Mouse (Mus musculus) gastrocnemius, adult 2 months (tissue): Measurements from ENCODE around the gene Slc16a12. TPM values are rescaled to one million over a fixed set of nuclear protein-coding genes. Genes with fewer than 3 reads are reported as not detected.

ENCODE experiments used
- DNase-seq: peaks from one replicate; pipeline ENCODE4 v3.0.0; 2022
- H3K27ac ChIP-seq: fragments of 200-600 bp; 2 replicates; pipeline ENCODE4 v1.8.1; 2022; ENCODE audit warnings: mild to moderate bottlenecking
- H3K4me3 ChIP-seq: fragments of 200-600 bp; 2 replicates; pipeline ENCODE4 v1.8.1; 2022; ENCODE audit warnings: mild to moderate bottlenecking, moderate library complexity
- CTCF ChIP-seq: fragments of 200-600 bp; IDR thresholded peaks from 2 replicates; pipeline ENCODE4 v1.8.1; 2022; ENCODE audit warnings: antibody characterized with exemption, mild to moderate bottlenecking, moderate library complexity
- intact Hi-C: fragments of 180-260 bp; cut with DNase I; formaldehyde crosslinking; loops from one replicate; pipeline ENCODE4 v1.15.1; 2025
- long read RNA-seq, 2 experiments: library from polyadenylated mRNA; stranded (forward); transcript quantifications; one replicate each; pipeline ENCODE4 v2.0.0; 2021
- total RNA-seq, 2 experiments: library from RNA; stranded (reverse); gene quantifications; 2 replicates each; pipeline ENCODE4 v1.2.3; 2021

Gene Slc16a12
- under 1 TPM; 0.38 to 0.47 TPM for total RNA-seq
- long read RNA-seq, experiment 1: 0 reads
- long read RNA-seq, experiment 2: 0 reads

DNA sequence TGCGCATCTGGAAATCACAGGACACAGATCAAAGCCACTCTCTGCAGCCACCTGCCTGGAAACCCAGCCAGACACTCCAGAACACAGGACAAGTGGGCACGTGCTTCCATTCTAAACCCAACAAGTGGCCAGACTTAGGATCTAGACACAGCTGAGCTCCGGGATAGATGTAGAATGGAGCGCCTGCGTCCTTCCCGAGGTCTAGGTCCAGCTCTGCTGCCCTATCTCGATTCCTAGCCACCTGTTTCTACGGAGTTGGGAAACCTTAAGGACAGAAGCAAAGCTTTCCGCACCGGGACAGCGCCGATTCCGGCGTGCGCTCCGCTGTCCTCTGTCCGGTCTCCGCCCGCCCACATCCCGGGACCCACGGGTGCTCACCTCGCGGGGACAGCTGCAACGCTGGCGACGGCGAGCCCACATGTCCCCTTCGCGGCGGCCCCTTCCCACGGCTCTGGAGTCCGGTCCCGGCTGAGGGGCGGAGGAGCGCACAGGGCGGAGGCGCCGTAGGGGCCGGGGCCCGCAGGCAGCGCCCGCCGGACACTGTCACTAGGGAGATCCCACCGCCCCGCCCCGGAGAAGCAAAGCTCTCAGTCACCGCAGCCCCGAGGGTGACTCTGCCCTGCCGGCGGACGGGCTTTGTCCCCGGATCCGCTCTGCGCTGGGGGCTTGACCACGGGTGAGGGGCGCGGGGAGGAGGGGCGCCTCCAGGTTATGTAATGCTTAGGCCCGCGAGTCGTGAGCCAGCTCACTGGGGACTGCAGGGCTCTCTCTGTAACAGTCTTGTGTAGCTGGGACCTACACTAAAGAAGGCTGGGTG is at the start of gene Slc16a12:
Gene Slc16a12 (minus strand): TSS at position 602 of the 817 bp plus-strand sequence.
- intact Hi-C loops: no loop called here
- peak within 1 kb of the TSS; percentile 64 for H3K27ac ChIP-seq
- DNase-seq: peak; percentile 42

DNA sequence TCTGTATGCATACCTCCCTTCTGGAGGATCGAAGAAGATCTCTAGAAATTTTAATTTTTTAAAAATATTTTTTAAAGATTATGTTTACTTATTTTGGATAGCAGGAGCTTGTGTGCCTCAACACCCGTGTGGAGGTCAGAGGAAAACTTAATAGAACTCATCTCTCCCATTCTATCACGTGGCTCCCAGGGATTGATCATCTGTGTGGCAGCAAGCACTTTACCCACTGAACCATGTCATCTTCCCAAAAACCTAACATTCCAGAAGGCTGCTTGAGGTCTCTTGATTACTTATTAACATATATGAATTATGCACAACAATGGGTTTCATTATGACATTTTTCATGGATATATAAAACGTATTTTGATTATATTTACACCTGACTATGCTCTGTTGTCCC is 49.3 kb upstream of the Slc16a12 start:
- intact Hi-C loops: no loop called here
- no peak for TF ChIP-seq CTCF
- Histone ChIP-seq H3K27ac (no peak overlapping the region), H3K4me3 (no peak overlapping the region)
- no peak for DNase-seq

More for the DNA sequence above, at the start of gene Slc16a12:
- peak within 1 kb of the TSS; percentile 79 for H3K4me3 ChIP-seq
- TF ChIP-seq CTCF: no peak

DNA sequence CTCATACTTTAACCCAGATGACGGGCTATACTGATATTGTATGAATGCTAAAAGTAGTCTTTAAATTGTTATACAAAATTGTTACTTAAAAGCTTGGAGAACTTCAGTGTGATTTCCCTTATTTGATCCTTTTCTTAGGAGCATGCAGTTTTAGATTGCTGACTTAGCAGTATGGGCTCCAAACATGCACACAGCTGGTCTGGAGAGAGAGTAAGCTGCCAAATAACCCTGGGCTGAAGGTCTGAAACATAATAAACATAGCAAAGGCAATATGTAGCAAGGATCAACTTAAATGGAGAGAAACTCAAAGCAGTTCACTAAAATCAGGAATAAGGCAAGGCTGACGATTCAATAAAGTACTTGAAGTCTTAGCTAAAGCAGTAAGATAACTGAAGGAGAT is 35.4 kb upstream of the Slc16a12 start:
- DNase-seq: no peak
- intact Hi-C loops: no loop called here
- TF ChIP-seq CTCF: no peak
- Histone ChIP-seq H3K4me3 (no peak overlapping the region), H3K27ac (no peak overlapping the region)

DNA sequence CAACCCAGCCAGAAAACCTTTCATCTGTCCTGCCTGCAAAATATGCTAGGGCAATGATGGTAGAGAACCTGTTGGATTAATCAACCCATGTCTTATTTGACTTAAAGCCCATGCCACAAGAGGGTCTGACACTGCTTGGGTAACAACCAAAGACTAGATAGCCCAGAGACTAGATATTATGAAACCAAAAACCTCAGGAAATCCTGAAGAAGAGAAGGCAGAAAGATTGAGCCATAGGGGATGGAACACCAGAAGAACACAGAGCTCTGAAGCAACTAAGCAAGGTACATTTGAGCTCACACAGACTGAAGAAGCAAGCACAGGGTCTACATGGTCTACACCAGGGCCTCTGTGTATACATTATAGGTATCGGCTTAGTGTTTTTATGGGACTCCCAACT is 31.9 kb upstream of the Slc16a12 start:
- no peak for DNase-seq
- Histone ChIP-seq H3K4me3 (no peak overlapping the region), H3K27ac (no peak overlapping the region)
- intact Hi-C loops: loop anchor here (10.0 kb wide), 1 partner anchor 234 kb away; no protein-coding TSS in a partner anchor
- no peak for TF ChIP-seq CTCF

DNA sequence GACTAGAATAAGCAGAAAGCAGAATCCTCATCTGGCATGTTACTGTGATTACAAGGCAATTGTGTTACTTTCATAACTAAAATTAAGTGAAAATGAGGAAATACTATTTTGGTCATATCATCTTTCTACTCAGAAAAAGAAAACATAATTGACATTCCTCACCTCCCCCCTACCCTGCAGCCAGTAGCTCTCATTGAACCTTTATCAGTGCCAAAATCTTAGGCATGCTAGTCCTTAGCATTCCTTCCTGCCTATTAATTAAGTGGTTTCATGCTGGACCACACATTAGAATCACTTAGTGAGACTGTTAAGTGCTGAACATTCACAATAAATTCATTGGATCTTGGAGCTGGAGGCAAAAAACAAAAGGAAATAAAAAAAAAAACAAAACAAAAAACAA is 31.0 kb upstream of the Slc16a12 start:
- Histone ChIP-seq H3K27ac (no peak overlapping the region), H3K4me3 (no peak overlapping the region)
- intact Hi-C loops: loop anchor here (10.0 kb wide), 1 partner anchor 233 kb away; no protein-coding TSS in a partner anchor
- no peak for TF ChIP-seq CTCF
- DNase-seq: no peak

DNA sequence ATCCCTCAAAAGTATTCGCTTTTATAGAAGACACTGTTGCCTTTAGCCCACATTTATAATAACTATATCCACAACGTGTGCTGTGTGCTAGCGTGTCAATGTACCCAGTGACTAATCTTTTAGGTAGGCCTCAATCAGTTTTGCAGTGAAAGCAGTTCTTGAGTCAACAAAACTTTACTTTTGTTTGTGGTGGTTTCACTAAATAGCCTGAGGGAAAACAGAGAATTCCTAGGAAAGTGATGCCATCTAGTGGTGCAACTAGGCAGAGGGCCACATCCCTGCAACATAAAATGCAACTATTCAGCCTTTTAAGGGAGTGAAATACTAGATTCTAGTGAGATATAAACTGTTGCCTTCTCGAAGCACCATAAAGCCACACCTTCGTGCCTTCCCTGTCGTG is 25.7 kb upstream of the Slc16a12 start:
- Histone ChIP-seq H3K27ac (no peak overlapping the region), H3K4me3 (no peak overlapping the region)
- TF ChIP-seq CTCF: peak; percentile 93; the same call in 1 of the 2 replicates
- peak; percentile 21 for DNase-seq
- intact Hi-C loops: loop anchor here (1.0 to 10.0 kb wide), 2 partner anchors 106 to 228 kb away; no protein-coding TSS in a partner anchor

- H3K27ac ChIP-seq: no peak overlapping the region
- intact Hi-C loops: loop anchor here (10.0 kb wide), 1 partner anchor 226 kb away; no protein-coding TSS in a partner anchor
- DNase-seq: no peak
- no peak overlapping the region for H3K4me3 ChIP-seq
- TF ChIP-seq CTCF: no peak
Measured at GRCm38 (mm10) chr19:34770764-34771163, 23.7 kb upstream of the Slc16a12 start.

DNA sequence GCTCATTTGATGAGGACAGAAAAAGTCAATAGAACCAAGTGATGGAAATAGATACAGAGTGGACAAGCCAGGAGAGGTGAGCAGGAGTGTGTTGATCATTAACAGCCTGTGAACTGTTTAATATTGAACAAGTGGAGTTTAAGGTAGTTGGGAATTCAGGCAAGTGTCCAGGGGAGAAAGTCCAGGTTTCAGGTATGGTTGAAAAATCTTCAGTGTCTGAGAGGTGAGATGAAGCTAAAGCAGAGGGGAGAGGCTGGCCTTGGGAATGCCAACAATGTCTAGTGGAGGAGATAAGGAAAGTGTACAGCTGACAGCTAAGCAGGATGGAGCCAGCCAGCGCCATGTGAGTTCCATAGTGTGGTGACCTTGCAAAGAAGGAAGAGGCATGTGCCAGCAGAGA is 11.7 kb upstream of the Slc16a12 start:
- no peak for DNase-seq
- intact Hi-C loops: no loop called here
- TF ChIP-seq CTCF: no peak
- Histone ChIP-seq H3K4me3 (no peak overlapping the region), H3K27ac (no peak overlapping the region)

DNA sequence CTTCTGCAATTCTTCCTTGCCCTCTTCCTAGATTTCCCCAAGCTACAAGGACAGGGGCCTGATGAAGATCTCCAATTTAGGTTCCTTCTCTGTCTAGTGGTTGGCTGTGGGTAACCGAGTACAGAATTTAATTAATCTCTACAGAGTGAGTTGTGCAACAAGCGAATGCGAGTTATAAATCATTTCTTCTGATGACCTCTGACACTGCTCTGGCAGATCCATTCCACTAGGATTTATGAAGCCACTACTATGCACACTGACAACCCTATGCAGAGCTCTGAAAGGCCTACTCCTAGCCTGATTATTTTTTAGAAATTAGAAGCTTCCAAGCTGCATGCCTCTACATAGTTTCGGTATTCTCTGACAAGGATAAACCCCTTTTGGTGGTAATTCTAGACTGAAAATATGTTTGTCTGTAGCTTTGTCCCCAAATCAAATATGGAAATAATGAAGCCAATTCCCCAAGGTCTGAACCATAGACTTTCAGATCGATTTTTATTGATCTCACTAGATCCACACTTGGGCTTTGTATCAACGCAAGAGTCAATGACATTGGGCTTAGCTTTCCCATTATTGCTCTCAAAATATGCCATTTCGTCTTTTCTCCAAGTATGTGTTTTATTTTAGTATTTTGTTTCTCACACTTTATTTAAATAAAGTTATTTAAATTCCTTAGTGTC is 9.6 kb upstream of the Slc16a12 start:
- Histone ChIP-seq H3K27ac (no peak overlapping the region), H3K4me3 (no peak overlapping the region)
- no peak for TF ChIP-seq CTCF
- no peak for DNase-seq
- intact Hi-C loops: no loop called here

DNA sequence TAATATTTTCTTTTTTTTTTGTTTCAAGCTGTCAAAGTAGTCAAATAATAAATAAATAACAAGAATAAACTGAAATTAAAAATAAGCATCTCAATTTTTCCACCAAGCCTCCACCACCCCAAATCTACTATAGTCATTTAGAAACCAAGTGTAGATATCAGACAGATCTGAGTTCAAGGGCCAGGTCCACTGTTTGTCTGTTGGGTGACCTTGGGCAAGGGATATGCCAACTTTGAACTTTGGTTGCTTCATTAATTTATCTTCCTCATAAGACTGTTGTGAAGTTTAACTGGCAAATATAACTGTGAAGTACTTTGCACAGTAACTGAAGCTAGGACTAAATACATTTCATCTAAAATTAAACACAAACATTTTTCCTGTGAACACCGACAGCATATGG is 8.6 kb upstream of the Slc16a12 start:
- no peak for DNase-seq
- intact Hi-C loops: no loop called here
- Histone ChIP-seq H3K4me3 (no peak overlapping the region), H3K27ac (no peak overlapping the region)
- no peak for TF ChIP-seq CTCF

DNA sequence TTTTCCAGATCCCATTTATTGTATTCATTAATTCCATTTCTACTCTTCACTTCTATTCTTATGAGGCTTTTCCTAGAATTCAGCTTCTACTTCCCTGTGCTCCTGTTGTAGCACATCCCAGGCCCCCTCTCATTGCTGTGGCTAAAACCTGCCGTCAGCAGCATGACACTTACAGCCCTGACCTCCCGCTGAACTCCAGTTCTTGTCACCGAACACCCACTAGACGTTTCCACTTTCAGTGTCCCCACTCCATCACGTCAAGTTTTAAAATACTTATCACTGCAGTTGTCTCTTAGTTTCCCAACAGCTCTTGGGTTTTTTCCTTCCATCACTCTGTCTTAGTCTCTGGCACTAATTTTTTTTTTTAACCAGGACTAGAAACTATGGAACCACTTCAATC is 6.2 kb upstream of the Slc16a12 start:
- no peak for TF ChIP-seq CTCF
- Histone ChIP-seq H3K27ac (no peak overlapping the region), H3K4me3 (no peak overlapping the region)
- intact Hi-C loops: no loop called here
- DNase-seq: peak; percentile 15

DNA sequence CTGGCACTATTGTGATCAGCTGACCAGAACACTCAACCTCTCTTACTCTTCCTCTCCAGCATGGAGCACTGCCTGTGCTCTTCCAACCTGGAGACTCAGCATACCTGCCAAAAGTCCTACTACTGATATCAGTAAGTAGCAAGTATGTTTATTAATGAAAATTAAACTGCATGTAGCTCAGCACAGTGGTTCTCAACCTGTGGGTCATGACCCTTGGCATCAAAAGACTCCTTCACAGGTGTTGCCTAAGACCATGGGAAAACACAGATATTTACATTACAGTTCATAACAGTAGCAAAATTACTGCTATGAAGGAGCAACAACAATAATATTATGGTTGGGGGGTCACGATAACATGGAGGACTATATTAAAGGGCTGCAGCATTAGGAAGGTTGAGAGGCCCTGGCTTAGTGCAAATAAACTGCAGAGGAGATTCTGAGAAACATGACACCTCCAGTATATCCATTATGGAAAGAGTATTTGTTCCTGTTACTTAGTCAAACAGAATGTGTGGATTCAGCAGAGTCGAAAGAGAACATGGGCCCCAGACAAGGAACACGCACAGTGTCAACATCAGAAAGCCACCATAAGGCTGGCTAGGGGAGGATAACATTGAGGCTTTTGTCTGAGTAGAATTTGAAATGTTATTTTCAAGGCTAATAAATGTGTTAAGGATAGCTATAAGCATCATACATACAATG is 5.5 kb upstream of the Slc16a12 start:
- intact Hi-C loops: no loop called here
- no peak overlapping the region for H3K27ac ChIP-seq

GRCm38 (mm10) chr19:34751150-34751549 is 4.1 kb upstream of the Slc16a12 start:
- intact Hi-C loops: no loop called here
- Histone ChIP-seq H3K4me3 (no peak overlapping the region), H3K27ac (no peak overlapping the region)
- no peak for DNase-seq
- peak; percentile 29; the same call in 1 of the 2 replicates for TF ChIP-seq CTCF

More for the DNA sequence above, 5.5 kb upstream of the Slc16a12 start:
- TF ChIP-seq CTCF: no peak
- H3K4me3 ChIP-seq: no peak overlapping the region
- DNase-seq: no peak
